Mouse (Mus musculus) megakaryocyte-erythroid progenitor cell, adult 5-6 weeks (primary cell): ENCODE data around the gene Pcnp. TPM values are rescaled to one million over a fixed set of nuclear protein-coding genes. Genes with fewer than 3 reads are reported as not detected.
"Not testable (repeated sequence)": the region's sequence is repeated elsewhere in the genome, so short reads cannot be mapped to it uniquely, and the experiment has no call there.

Experiments used
- ATAC-seq: replicated peaks from 2 replicates; pipeline ENCODE4 v1.8.0; 2016; ENCODE audit warnings: mild to moderate bottlenecking, inconsistent platforms; ENCODE audit not compliant: severe bottlenecking, poor library complexity, low FRiP score, low TSS enrichment
- total RNA-seq, 2 experiments: library from RNA; stranded (forward) in 1 of 2; stranded (reverse) in 1 of 2; fragments of 200-1000, 215-1000 nt in 1 of 2; fragments of >200 nt in 1 of 2; fragmentation: Nextera tagmentation in 1 of 2; gene quantifications; 2 replicates each; pipeline ENCODE4 v1.2.3; 2014 to 2017

The Pcnp gene
- total RNA-seq, 2 experiments from 2014 or later: 124 to 128 TPM

- no peak for ATAC-seq
Observed at GRCm38 (mm10) chr16:55971735-55972615, 57.6 kb downstream of the Pcnp start.

GRCm38 (mm10) chr16:55970416-55970815 is 59.1 kb downstream of the Pcnp start:
- ATAC-seq: no peak

- peak; percentile 45; the same call in 1 of the 2 replicates for ATAC-seq
Observed at GRCm38 (mm10) chr16:55969147-55969546, 60.4 kb downstream of the Pcnp start.

- ATAC-seq: no peak
Observed at GRCm38 (mm10) chr16:55967221-55967620, 62.3 kb downstream of the Pcnp start.

- ATAC-seq: peak; percentile 87
Observed at GRCm38 (mm10) chr16:55966212-55966871, 63.2 kb downstream of the Pcnp start, which contains the start of gene Rpl24. Rpl24 (plus strand) TSS chr16:55966275.

- peak; percentile 63 for ATAC-seq
Observed at GRCm38 (mm10) chr16:55964126-55964949, 65.2 kb downstream of the Pcnp start.

- ATAC-seq: not testable (repeated sequence)
Observed at GRCm38 (mm10) chr16:55963068-55963467, 66.5 kb downstream of the Pcnp start.

Other genes with a start within 250 kb of the Pcnp start
- 3.5 and 4.9 TPM in 2 replicates for gene Nfkbiz, start 190.8 kb downstream of the Pcnp start, total RNA-seq (2014; fragmentation: Nextera tagmentation)
- gene Nfkbiz, start 190.8 kb downstream of the Pcnp start, total RNA-seq (2017): 6.1 and 9.4 TPM in 2 replicates
- gene Nxpe3, start 134.5 kb downstream of the Pcnp start, total RNA-seq (2014; fragmentation: Nextera tagmentation): 4.5 and 5.4 TPM in 2 replicates
- gene Nxpe3, start 134.5 kb downstream of the Pcnp start, total RNA-seq (2017): 6.1 and 7.2 TPM in 2 replicates
- 19.2 and 21.7 TPM in 2 replicates for gene Cep97, start 94.9 kb downstream of the Pcnp start, total RNA-seq (2014; fragmentation: Nextera tagmentation)
- gene Cep97, start 94.9 kb downstream of the Pcnp start, total RNA-seq (2017): 15.8 and 32.9 TPM in 2 replicates
- 2,115 and 2,210 TPM in 2 replicates for gene Rpl24, start 63.5 kb downstream of the Pcnp start, total RNA-seq (2014; fragmentation: Nextera tagmentation)
- gene Rpl24, start 63.5 kb downstream of the Pcnp start, total RNA-seq (2017): 2,337 and 2,464 TPM in 2 replicates
- gene Zbtb11, start 55.9 kb downstream of the Pcnp start, total RNA-seq (2014; fragmentation: Nextera tagmentation): 25.0 and 34.7 TPM in 2 replicates
- gene Zbtb11, start 55.9 kb downstream of the Pcnp start, total RNA-seq (2017): 44.4 and 53.5 TPM in 2 replicates
- 33.1 and 34.0 TPM in 2 replicates for gene Trmt10c, start 8.1 kb upstream of the Pcnp start, total RNA-seq (2014; fragmentation: Nextera tagmentation)
- 58.8 and 78.1 TPM in 2 replicates for gene Trmt10c, start 8.1 kb upstream of the Pcnp start, total RNA-seq (2017)
- gene Senp7, start 18.6 kb upstream of the Pcnp start, total RNA-seq (2014; fragmentation: Nextera tagmentation): 51.8 and 77.3 TPM in 2 replicates
- 27.9 and 55.7 TPM in 2 replicates for gene Senp7, start 18.6 kb upstream of the Pcnp start, total RNA-seq (2017)
- gene Impg2, start 174.6 kb upstream of the Pcnp start, total RNA-seq (2014; fragmentation: Nextera tagmentation): 0.42 TPM in 1 of 2 replicates, not detected in the other
- 0.05 TPM in 1 of 2 replicates, not detected in the other for gene Impg2, start 174.6 kb upstream of the Pcnp start, total RNA-seq (2017)